Mouse (Mus musculus) urinary bladder, postnatal 36 days (tissue): ENCODE results near the gene Dnaaf1.

Source experiments
- DNase-seq, 2 experiments: peaks; one replicate each; pipeline ENCODE4 v3.0.0; 2022; ENCODE audit warnings: low spot score in 2 of 2, mixed read lengths in 1 of 2

Gene Dnaaf1

DNA sequence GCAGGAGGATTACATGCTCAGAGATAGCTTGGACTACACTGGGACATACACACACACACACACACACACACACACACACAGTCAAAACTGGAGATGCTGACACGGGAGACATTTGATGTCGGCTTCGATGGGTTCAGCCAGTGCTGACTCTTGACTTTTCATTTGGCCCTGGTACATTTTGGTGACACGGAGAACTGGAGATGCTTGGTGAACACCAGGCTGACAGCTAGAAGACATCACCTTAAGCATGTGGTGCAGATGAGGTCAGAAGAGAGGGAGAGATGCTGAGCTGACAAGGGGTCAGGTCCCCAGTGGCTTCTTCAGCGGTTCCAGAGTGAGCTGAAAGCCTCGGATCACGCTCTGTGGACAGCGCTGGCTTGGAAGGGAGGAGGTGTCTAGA, 48.0 kb downstream of the Dnaaf1 start:
- no peak for DNase-seq

DNA sequence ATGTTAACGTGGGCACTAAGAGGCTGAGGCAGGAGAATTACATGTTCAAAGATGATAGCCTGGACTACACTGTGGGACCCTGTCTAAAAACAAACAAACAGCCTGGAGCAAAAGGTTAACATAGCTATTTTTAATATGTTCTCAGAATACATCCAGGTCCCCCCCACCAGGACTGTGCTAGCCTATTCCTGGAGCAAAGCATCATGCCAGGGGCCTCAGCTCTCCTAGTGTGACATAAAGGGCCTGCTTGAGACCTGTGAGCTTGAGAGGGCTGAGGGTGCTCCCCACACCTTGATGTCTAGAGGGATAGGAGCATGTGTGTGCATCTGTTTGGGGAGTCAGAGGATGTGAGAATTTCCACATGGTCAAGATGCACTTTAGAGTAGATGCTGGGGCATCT, 48.7 kb downstream of the Dnaaf1 start:
- no peak for DNase-seq

DNA sequence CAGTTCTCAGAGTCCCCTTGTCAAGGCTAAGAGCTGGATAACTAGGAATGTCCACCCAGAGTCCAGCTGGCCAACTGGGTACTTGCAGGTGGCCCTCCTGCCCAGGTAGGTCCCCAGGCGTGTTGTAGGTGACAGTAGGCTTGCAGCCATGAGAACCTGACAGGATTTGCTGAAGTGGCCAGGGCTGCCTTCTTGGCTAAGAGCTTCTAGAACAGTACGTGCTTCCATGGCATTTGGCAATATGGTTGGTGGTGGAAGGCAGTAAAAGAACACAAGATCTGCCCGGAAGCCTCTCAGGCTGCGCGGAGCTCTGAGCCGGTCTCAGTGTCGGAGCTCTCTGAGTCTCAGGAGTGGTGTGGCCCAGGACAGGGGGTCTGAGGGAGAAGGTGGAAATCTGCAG, 49.9 kb downstream of the Dnaaf1 start:
- no peak for DNase-seq

DNA sequence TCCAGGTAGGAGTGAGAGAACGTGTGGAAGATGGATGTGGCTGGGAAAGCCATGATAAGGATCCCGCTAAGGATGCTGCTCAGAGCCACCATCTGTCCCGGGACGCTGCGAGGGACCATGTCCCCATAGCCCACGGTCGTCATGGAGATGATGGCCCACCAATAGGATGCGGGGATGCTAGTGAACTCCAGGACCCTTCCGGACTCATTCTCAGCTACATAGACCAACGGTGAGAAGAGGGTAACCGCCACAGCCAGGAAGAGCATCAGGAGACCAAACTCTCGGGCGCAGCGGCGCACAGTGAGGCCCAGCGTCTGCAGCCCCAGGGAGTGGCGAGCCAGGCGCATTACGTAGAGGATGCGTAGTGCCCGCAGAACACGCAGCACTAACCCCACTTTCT, 50.8 kb downstream of the Dnaaf1 start:
- DNase-seq = no peak

DNA sequence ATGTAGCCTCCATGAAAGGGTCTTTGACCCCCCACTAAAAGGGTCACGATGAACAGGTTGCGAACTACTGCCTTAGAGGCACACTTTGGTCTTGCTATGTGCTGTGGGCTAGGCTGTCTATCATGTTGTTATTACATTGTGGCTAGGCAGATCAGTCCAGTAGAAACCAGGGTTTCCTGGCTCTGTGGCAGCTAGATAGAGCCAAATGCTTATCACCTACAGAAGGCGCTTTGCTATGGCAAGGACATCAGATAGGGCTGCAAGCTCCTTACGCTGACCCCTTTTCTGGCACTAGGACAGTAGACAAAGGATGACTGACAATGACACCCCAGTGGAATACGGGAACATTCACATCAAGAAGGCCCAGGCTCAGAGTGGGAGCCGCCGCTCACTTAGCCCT, 52.2 kb downstream of the Dnaaf1 start:
- no peak for DNase-seq

DNA sequence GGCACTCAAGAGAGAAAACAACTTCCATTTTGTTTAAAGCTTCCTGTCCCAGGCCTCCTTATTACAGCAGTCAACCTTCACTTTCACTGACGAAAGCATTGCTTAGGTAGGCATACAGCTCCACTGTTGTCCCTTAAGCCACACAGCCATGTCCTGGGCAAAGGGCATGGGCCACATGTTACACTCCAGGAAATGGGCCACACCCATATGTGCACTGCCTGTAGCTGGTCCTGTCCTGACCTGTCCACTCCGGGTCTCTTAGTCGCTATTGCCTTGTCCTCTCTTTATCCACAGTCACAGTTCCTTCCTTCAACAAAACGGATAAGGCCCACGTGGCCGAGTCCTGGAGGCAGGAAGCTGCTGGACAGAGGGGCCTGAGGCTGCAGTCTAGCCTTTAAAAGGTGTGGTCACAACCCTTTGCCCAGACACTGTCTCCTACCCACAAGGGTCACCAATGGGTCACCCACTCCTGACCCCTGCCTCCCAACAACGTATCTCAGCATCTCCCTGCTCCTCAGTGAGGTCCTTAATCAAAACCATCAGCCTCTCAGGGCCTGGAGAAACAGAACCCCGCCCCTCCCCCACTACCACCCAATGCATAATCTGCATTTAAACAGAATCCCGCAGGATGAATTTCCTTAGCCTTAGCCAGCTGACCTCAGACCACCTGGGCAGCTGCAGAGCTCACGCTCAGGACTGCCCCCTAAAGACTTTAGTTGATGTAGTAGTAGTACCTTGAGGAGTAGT, 52.8 kb downstream of the Dnaaf1 start:
- peak in 1 of 2 experiments; percentile 38 for DNase-seq

DNA sequence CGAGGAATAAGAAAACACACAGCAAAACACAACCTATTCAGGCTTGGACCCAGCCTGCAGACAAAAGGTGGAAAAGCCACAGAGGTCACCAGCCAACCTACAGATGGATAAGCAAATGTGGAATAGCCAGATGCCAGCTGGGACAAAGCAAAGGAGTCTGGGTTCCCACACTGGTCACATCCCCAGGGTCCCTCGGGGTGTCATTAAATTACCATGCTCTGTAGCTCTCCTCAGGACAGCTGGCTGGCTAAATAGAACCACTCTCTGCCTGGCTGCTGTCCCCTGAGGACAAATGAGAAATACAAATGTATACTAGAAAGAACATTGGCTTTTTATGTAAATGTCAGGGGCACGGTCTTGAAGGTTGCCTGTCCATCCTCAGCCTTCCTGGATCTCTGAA, 55.8 kb downstream of the Dnaaf1 start:
- no peak for DNase-seq

DNA sequence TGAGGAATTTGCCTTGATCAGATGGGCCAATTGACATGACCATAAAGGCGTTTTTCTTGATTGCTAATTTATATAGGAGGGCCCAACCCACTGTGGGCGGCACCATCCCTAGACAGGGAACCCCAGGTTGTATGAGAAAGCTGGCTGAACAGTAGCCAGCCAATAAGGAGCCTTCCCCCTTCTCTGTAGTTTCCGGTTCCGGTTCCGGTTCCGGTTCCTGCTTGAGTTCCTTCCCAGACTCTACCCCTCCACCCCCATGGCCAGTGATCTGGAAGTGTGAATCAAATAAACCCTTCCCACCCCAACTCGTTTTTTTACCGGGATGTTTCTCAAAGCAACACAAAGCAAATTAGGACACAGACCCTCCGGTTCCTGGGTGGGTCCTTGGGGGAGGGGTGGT, 57.2 kb downstream of the Dnaaf1 start:
- DNase-seq = no peak

DNA sequence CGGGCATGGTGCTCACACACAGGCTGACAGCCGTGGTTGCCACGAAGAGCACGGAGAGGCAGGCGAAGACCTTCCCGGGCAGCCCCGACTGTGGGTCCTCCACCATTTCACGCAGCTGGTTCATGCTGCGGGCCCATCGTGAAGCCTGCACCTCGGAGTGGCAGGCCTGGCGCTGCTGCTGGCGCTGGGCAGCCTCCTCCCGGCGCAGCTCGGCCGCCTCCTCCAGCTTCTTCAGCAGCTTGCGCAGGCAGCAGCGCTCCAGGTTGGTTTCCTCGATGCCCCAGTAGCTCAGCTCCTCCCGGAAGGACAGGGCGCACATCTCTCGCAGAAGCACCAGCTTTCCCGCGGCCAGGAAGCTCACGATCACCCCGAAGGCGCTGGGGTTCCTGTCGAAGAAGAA, 57.9 kb downstream of the Dnaaf1 start:
- no peak for DNase-seq

DNA sequence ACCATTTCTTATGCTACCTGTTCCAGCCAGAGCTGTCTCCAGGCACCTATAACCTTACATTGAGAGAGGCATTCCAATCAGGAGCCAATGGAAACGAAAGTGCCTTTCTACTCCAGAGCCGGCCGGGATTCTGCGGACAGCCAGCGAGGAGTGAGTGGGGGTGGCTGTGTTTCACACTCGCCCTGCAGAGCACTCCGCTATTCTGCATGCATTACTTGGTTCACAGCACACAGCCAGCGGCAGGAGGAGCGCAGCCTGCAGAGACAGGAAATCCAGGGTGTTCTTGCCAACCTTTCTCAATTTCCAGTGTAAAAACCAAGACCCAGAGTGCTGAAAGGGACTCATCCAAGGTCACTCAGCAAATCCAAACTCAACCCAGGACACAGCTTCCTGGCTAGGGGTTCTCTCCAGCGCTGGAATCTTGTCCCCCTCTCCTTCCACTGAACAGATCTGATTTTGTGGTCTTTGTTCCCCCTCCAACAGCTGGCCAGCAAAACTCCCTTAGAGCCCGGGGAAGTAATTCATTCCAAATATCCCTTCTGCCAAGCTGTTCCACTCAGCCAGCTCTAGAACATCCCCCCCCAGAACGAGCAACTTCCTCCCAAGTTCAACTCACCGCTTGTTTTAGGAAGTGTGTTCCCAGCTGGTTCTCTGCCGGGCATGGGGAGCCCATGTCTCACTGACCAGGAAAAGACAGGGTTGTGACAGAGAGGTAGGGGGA, 59.7 kb downstream of the Dnaaf1 start:
- no peak for DNase-seq

DNA sequence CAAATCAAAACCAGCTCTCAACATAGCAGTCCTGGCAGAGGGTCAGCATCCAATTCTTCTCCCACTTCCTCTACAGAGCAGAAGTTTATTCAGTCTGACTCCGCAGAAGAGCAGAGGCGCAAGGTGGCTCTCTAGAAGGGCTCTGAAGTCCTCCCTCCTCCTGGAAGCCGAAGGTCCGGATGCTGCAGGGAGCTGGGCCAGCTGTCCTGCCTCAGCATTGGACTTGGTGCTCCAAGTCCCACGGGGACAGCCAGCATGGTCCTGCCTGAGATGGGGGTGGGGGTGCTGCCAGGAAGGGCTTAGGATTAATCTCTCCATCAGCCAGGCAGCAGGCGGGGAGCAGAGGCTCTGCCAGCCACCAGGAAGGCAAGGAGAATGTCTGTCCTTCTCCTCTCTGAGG, 60.3 kb downstream of the Dnaaf1 start, which contains the start of gene Kcng4:
Gene Kcng4, minus strand, starts transcription at position 303 of the 400 bp plus-strand sequence.
- no peak for DNase-seq

DNA sequence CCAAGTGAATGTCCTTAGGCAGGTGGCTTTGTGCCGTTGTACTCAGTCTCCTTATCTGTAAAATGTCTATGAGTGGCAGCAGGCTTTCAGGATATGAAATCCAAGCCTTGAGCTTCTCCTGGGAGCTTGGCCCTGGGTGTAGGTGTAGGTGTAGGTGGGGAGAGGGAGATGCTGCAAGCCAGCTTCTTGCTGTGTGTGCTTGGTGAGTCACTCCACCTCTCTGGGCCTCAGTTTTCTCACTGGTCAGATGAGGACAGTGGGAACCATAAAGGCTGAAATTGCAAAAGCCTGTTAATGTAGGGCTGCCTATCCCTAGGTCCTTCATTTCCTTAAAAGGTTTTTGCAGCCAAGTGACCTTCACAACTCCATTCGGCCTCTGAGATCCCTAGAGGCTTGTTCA, 60.9 kb downstream of the Dnaaf1 start:
- no peak for DNase-seq

DNA sequence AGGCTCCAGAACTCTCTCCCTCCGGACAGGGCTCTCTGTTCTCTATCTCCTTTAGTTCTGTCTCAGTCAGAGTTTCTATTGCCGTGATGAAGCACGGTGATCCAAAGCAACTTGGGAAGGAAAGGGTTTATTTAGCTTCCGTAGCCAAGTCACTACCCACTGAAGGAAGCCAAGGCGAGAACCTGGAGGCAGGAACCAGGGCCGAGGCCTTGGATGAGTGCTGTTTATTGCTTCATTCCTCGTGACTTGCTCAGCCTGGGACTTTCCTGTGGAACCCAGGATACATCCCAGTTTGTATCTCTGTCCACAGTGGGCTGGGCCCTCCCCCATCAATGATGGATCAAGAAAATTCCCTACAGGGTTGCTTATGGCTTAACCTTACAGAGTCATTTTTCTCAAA, 61.7 kb downstream of the Dnaaf1 start:
- no peak for DNase-seq

DNA sequence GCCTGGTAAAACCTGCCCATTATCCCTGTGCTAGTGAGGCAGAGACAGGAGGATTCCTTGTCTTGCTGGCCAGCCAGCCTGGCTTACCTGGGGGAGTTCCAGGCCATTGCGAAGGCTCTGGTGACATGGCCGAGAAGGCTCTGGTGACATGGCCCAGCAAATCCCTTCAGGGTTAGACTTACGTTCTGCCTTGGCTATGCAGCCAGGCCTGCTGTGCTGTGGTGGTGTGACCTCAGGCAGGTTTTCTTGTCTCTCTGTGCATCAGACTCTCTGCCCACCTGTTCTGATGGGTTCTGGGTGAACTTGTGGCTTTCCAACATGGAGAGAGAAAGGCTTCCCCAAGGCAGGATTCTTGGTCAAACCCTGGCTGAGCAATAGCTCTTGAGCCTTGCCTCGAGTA, 62.3 kb downstream of the Dnaaf1 start:
- DNase-seq = no peak

DNA sequence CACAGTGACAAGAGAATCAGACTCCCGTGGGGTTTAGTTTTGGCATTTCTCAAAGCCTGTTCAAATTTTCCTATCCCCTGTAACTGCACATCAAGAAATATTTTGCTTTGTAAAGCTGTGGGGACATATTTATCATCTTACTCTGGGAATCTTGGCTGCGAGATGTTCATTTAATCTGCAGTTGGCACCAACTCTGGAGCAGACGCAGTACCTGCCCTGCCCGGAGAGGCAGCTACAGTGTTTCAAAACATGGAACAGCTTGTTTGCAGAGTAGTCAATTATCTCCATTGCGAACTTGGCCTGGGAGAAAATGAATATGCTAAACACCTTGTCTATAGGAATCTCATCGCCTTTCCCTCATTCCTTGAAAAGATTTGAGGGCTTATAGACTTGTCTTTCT, 63.2 kb downstream of the Dnaaf1 start:
- no peak for DNase-seq

DNA sequence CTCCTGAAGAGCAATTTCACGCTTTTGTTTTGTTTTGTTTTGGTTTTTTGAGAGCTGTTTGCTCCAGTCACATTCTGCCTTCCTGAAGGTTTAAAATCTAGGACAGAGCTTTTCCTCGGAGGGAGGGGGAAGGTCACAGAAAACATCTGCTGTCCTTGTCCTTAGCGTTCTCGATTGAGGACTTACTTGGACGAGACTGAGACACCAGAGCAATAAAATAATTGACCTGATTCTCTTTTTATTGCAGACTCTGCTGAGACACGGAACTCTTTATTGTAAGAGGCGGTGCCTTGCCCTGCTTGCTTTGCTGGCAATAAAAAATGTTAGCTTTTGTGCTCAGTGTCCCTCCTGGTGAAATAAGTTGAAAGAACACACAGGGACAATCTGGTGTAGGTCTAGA, 64.8 kb downstream of the Dnaaf1 start:
- DNase-seq = no peak

DNA sequence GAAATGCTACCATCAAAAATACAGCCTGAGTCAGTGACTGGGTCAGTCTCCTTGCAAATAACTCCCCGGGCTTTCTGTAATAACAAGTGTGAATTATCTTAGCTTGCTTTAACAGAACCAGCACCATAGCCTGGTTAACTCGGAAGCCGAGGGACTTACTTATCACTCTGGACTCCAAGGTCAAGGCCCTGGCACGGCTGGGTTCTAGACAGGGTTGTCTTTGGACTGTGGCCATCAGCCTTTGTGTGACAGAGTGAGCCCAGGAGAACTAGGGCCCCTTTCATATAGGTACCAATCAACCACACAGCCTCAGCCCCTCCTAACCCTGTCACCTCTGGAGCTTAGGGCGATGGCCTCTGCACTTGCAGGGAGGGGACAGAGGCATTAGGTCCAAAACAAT, 66.0 kb downstream of the Dnaaf1 start:
- no peak for DNase-seq

DNA sequence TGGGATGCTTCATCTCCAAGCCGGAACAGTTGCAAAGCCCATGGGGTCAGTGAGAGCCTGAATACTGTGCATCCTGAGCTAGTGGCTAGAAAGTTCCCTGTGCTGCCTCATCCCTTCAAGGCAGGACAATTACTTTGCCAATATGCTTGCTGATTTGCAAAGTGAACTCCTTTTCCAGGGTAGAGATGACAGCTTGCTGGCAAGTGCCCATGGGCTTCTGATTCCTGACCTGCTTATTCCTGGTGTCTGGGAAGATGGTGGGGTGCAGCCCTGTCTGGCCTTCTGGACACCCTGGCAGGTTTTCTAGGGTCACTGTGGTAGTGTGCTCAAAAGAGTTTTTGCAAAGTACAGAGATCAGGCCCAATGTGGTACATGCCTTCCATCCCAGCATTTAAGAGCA, 67.9 kb downstream of the Dnaaf1 start:
- no peak for DNase-seq

DNA sequence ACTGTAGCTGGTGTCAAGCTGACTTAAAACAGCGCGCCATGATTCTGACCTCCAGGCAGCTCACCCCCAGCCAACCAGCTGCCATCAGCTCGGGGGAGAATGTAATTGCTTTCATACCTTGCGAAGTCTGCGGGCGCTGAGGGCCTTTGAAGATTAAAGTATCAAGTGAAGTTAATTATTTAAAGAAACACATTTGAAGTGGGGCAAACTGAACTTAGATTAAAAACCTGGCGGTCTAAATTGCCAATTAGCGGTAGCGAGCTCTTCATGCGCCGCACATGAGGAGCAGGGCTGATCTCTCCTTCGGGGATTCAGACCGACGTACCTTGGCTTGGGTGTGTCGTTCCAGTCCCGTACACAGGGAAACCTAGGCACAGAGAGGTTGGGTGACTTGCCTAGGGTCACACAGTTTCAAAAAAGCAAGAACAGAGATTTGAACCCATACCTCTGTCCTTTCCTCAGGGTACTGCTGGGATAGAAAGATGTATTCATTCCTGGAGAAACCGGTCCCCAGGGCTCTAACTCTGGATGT, 69.5 kb downstream of the Dnaaf1 start:
- DNase-seq = no peak

DNA sequence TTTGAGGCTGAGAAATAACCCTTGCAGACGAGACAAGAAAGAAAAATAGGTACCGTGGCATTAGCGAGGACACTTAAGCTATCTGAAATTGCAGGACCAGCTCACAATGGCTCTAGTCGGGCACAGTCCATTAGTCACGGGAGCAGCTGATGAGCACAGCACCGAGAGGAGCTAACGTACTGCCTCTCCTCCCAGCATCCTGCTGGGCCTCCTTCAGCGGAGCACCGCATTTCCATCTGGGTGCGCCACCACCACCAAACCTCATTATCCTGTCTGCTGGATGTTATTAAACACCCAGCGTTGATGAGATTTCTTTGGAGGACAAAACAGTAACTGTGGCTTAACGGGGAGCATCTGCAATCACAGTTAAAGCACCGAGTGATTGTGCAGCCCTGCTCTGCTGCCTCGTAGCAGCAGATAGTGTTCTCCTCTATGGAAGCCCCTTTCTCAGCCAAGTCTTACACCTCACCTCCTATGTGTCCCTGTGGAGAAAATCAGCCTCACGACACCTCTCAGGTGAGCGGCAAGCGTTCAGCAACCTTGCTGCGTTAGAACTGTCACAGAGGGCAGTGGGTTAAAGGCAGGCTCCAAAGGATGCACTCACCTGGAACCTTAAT, 70.1 kb downstream of the Dnaaf1 start:
- no peak for DNase-seq

DNA sequence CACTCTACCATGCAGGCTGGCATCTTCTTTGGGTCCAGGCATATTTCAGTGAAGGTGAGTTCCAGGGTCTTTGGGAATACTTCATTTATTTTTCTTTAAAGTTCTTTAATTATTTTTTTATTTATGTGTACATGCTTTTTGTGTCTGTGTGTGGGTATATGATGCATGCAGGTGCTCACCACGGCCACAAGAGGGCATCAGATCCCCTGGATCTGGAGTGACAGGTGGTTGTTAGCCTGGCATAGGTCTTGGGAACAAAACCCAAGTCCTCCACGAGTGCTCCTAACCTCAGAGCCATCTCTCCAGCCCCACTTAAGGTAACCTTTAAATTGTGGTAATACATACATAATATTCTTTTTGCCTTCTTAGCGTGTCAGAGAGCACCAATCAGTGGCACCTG, 71.2 kb downstream of the Dnaaf1 start:
- DNase-seq = no peak

DNA sequence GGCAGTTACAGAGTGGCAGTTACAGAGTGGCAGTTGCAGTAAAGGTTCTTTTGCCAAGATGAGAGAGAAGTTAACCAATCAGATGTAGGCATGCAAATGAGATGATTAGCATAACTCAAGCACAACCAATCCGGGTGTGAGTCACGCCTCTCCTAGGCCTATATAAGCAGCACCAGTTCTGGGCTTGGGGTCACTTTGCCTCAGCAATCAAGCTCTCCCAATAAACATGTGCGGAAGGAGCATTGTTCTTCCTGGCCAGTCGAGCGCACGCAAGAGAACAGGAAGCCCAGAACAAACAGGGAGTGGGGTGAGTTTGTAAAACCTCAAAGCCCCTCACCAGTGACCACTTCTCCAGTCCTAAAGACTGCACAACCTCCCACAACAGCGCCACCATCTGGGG, 71.8 kb downstream of the Dnaaf1 start:
- DNase-seq = no peak
